Mouse (Mus musculus) yolk sac, embryonic 10.5 days (tissue): ENCODE results near the gene Map2.

Experiments used
- DNase-seq: peaks from one replicate; pipeline ENCODE4 v3.0.0-alpha.2; 2017; ENCODE audit warnings: low spot score

Map2 gene

DNA sequence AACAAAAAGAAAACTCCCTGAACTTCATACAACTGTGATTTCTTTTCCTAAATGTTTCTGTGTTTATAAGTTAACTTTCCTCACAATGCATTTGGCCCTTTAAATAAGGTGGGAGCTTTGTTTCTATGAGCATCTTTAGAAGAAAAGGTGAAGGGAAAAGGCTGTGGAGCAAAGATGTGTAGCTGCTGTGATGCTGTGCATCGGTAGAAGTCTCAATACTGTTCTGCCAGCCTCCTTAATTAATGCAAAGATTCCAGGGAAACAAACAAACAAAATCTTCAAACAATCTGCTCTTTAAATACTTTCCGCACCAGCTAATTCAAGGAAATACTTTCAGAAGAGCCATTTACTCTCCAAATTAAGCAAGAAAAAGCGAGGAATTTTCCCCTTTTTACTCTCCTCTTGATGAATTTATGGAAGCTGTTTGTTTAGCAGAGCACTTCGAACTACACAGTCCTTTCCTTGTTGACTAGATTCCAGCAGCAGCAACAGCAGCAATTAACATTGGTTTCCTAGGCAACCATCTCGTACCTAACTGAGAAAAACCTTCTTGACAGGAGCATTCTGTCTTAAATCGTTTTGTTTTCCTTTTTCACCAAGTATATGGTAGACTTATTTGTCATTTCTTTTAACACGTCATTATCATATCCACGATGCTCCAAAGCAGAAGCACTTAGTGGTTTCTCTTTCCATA is 220.0 kb downstream of the Map2 start:
- no peak for DNase-seq

DNA sequence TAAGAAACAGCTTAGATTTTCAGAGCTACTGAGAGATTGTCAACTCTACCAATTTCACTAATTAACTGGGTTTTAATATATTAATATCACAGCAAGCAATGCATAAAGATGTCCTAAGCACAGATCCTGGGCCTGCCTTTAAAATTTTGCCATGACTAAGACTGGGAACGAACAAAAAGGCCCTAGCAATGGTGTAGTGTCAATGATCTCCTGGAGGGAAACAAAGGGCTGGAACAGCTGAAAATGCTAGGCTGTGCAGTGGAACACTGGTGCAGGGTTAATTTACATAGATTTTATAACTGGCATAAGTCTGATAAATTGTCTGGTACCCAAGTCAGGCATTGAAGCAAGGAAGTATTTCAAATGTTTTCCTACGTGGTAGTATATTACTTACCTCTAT is 220.8 kb downstream of the Map2 start:
- no peak for DNase-seq

DNA sequence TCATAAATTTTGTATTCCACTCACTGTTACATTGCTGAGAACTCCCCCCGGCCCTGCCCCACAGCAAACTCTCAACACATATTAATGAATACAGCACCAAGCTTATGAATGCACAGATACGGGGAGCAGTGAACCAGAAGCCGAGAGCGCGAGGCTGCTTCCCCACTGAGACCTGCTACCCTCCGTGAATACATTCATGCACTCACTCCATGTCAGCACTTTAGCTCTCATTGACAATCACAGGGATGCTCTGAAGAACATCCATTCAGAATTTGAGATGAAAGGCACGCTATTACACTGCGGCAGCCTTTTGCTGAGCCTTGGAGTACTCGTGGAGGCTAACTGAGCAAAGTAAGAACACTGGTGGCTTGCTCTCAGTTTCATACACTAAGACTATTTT is 226.8 kb downstream of the Map2 start:
- no peak for DNase-seq

DNA sequence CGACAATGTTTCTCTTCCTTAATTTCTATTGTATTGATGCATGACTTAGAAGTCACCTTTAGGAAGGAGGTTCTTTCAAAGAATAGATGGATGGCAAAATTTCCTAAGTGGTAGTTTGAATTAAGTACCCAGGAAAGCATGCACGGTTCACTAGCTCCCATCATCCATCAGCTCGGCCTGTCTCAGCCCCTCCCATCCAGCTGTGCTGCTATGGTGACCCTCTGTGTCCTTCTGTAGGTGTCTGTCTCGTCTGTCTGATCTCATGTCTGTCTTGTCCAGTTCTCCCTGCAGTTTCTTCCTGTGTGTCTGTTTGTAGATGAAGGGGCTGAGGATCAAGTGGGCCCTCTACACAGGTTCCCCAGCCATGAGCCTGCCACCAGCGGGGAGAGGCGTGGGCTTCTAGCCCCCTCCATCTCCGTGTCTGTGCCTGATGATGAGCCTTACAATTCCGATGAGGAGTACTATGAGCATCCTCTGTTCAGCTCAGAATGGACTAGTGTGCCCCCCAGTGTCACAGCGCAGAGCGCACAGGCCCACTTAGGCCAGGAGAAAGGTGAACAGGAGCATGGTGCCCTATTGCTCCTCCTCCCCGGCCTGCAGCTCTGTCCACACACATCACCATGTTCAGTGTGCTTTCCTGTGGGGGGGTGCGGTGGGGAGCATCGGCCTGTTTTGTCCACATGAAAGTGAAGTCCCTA is 232.3 kb downstream of the Map2 start:
- DNase-seq, result no peak

DNA sequence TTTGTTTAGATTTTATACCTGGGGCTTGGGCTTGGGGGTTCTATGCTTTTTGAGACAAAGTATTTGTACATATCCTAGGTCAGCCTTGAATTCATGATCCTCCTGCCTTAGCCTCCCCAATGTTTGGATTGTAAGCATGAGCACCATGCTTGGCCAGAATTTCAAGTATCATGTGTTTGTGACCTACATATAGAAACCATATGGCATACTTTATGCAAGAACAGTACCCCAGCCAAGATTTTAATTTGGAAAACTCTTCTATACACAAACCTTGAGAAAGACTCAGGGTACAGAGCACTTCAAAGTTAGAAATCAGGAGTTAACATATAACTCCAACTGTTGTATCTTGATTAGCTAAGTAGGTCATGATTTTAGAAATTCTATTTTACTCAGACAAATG is 243.3 kb downstream of the Map2 start:
- DNase-seq, result no peak

DNA sequence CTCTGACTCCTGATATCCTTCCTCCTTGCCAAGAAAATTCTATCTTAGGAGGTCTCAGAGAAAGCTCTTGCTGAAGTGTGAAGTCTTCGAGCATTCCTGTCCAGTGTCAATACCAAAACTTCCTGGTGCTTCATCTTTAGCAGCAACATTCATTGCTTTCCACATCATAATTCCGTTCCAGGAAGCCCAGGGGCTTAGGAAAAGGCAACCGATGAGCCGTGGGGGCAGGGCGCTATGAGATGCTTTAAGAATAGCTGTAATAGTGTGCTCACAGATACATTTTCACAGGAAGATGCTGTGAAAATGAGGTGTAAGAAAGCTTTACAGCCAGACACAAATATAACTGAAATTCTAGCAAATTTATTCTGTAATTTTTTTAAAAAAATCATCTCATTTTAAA is 251.0 kb downstream of the Map2 start:
- no peak for DNase-seq

DNA sequence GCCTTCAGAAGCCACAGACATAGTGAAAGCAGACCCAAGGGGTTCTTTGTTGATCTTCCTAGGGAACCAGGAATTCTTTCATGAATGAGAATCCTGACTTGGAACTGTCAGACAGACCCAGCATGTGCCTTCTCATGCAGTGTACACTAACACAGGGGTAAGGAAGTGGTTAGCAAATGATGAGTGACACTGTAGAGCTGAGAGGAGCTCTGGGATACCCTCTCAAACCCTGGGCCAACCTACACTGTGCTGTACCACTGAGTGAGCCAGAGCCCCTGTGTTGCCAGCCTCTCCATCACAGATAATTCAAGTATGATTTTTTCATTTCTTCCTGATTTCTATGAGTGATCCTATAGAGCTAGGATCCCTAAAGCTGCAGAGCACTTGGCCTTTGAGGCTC is 255.9 kb downstream of the Map2 start:
- no peak for DNase-seq

DNA sequence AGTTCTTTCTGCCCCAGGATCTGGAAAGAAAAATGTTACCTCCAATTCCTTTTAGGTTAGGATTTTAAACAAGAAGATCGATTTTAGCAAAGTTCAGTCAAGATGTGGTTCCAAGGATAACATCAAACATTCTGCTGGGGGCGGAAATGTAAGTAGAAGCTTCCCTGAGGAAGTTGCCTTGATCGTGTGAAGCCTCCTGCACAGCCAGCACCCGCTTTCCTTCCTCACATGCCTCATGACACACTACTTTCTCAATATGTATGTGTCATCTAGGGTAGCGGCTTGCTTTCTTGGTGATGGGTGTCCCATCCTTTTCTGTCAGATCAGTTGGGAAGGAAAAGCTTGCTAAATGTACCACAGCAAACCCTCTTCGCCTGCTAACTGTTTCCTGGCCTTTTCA is 256.4 kb downstream of the Map2 start:
- no peak for DNase-seq

DNA sequence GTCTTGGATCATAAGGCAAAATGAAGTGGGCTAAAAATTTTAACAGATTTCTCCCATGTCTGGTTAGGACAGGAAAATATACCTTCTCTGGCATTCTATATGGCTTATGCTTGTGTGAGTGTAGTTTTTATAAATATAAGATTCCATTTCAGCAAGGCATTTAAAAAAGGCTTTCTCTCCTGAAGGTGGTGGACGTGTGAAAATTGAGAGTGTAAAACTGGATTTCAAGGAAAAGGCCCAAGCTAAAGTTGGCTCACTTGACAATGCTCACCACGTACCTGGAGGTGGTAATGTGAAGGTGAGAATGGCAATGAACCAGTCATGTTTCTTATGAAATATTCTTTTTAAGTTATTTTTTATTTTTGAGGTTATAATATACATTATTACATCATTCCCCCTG is 263.0 kb downstream of the Map2 start:
- no peak for DNase-seq

DNA sequence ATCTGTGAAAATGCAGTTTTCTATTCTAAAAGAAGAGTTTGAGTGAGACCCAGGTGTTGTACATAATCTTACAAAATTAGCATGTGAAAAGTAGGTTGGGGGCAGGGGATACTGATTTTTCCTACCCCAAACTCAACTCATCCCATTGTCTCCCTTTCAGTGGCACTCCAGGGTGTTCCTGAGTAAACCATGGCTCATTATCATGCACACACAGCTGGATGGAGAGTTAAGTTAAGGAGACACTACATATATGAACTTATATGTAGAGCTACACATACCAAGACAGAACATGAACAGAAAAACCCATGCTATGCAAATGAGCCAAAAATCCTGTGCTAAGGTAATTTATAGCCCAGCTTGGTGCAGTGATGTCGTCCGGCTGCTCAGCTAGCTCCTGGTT is 267.8 kb downstream of the Map2 start:
- DNase-seq, result no peak

DNA sequence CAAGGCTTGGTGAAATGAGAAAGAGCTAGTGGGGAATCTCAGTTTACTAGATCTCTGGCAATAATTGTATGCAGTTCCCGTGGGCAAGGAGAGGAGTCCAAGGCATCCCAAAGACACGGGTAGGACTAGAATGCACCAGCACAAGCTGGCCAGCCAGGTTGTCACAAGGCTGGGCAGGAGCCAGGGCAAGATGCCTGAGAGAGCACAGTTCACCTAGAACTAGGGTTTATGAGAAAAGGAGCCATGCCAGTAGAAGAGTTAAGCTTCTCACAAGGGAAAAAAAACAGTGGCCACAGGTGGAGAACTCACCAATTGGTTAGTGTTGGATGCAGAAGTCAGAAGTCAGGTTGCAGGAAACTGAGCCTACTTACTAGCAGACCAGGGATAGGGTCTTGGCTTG is 274.4 kb downstream of the Map2 start:
- DNase-seq, result no peak

DNA sequence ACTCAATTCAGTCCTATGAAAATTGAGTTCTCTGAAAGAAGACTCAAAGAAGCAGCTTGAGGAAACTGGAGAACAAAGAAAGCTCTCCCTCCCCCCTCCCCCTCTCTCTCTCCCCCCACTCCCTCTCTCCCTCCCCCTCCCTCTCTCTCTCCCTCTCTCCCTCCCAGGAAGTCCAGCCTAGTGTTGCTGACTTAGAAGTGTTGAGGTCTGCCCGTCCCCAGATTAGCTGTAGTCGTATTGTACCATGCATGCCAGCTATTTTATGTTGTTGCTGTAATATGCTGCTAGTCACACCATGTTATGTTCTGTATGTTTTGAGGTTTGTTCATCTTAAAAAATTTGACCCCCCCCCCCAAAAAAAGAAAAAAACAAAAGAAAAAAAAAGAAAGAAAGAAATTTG is 281.5 kb downstream of the Map2 start:
- DNase-seq, result no peak

DNA sequence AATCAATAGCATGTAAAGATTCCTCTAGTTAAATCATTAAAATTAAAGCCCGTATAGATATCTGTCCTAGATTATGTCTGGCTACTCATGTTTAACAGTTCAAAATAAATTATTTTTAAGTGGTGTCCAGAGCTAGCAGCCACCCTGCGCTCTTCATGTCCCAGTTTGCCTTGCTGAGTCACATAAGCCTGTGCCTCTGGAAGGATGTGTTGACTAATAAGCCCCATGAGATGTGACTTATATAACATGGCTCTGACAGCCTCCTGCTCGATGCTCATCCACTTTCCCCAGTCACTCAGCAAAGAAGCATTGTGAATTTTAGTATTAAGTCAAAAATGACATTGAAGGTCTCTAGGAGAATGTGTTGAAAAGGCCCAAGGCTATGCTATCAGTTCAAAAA is 282.7 kb downstream of the Map2 start:
- no peak for DNase-seq

DNA sequence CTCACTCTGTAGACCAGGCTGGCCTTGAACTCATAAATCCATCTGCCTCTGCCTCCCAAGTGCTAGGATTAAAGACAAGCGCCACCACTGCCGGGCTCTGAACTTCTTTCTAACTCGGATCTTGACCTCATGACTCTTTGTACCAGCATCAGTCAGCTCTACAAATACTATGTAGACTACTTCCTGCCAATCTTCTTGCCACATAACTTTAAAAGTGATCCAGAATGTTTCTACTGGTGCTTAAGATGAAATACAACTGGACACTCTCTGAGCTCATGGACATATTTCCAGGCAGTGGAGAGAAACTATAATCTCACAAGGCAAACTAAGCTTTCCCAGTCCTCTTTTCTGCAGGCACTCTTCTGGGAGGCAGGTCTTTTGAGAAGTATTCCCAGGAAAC is 284.3 kb downstream of the Map2 start:
- no peak for DNase-seq

DNA sequence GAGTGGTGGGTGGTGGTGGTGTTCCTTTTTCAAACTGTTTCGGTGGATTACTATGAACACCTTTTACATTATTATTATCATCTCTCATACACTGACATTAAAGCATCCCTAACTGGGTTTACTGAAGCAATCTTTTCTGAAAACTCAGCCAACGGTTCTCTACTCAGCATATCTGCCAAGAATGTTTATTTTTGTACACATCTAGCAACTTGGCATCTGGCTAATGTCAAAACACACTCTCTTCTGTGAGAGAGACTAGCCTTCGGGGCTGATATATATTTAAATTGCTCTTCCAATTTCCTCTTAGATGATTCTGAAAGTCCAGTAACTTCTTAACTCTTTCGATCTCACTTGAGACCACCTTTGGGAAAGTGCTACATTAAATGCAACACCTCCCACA is 285.8 kb downstream of the Map2 start:
- no peak for DNase-seq

DNA sequence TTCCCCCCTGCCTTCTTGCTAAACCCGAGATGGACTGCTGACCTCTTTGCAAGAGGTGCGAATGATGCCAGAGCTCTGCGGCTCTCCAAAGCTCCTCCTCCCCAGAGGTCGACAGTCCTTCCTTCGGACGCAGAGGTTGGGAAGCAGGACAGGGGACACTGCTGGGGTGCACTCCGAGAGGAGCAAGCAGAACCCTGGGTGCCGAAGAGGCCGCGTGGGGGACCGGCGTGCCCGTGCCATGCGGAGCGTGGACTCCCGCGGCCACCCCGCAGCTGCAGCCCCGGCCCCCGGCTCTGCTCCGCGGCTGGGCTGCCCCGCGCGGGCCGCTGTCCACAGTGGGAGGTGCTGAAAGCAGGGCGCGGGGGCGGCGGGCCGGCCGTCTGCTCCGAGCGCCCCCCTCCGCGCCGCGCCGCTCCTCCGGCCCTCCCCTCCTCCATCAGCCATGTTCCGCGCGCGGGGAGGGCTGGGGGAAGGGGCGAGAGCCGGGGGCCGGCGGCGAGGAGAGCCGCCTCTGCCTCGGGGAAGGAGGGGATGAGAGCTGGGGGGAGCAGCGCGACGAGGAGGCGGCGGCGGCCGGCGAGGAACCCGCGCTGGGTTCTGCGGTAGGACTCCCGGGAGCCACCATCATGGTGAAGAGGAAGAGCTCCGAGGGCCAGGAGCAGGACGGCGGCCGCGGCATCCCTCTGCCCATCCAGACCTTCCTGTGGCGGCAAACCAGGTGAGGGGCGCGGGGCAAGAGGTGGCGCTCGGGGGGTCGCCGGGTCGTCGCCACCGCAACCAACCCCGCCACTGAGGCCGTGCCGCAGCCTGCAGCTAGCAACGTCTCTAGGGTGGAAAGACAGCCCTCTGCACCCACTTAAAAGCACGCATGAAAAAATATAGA is 293.0 kb downstream of the Map2 start, which contains the start of gene Unc80:
Unc80 (plus strand) TSS at position 547 of the 883 bp plus-strand sequence.
- DNase-seq, result peak; percentile 36

DNA sequence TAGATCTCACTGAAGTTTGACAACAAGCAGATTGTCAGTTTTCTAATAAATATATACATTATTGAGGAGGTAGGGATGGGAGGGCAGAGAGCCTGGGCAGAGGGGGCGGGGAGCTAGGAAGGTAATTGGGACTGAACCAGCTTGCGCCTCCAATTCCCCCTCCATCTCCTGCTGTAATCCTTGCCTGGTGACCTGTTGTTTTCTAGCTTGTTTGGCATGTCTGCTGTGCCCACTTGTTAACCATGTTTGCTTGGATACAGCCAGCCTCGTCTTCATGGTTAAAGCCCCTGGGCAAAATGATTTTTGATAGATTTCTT is 293.6 kb downstream of the Map2 start:
- no peak for DNase-seq

DNA sequence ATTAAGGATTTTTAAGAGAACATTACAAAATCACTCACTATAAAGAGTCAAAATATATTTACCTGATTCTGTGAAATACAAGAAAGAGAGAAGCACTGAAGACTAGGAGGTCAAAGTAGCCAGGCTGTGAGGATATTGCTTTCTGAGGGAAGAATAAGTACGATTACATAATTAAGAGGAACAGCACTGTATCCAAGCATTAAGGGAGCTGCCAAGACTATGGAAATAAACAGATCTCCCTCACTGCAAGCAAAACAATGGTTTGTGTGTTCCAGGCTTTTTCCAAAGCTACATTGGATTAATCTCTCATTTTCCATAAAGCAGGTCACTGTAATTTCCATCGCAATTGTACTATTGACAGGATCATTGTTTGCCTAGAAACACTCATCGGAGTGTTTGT is 307.7 kb downstream of the Map2 start:
- no peak for DNase-seq
